Mouse (Mus musculus): ENCODE data around the gene Col26a1. TPM values are rescaled to one million over a fixed set of nuclear protein-coding genes. Genes with fewer than 3 reads are reported as not detected.

The Col26a1 gene
- polyA plus RNA-seq, 1 experiment from 2014 or later, result 13.3 TPM

DNA sequence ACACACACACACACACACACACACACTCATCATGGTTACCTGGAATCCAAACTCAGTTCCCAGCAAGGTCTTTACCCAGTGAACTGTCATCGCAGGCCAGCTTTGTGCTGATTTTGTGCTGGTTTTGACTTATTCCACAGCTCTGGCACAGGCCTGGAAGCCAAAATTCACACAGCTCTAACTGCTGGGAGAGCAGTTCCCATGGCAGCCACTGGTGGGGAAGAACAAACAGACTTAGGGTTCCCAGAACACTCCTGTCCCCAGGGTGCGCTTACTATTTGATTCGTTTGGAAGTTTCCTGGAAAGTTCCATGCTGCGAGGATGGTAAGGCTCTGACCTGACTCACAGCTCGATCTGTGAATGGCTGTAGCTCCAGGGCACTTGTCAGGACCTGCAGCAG, 161.4 kb downstream of the Col26a1 start:
- no peaks in the 10 kb centered on the region for H3K27me3 ChIP-seq (ENCODE audit: control insufficient read depth, insufficient read depth, low read length)
- no peaks in the 10 kb centered on the region for H3K36me3 ChIP-seq (ENCODE audit: control insufficient read depth, insufficient read depth, low read length)

DNA sequence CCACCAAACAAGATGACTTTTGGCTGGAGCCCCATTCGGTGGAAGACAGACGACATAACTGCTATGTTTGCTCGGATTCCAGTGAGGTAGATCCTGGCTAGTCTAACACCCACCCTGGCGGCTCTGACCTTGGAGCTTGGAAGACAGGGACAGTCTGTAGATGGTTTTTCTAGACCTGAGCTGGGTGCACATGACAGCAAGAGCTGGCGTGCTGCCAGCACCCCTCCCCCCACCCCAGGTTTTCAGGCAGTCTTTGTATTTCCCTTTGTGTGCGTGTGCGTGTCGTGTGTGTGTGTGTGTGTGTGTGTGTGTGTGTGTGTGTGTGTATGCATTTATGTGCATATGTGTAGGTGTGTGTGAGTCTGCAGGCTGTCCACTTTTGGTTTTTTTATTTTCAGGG, 164.4 kb downstream of the Col26a1 start:
- 67% methylated on average over 8 of the region's 8 CpGs for WGBS (ENCODE audit: insufficient replicate concordance)
- Histone ChIP-seq H3K4me3 (ENCODE audit: low read depth, low read length) (no peak overlapping the region), H3K9me3 (replicated peaks; ENCODE audit: control insufficient read depth, low read length) (no peaks in the 10 kb centered on the region), H3K4me2 (no peak overlapping the region), H3K4me1 (ENCODE audit: control insufficient read depth, insufficient read depth, low read length) (no peaks in the 10 kb centered on the region), H3K27me3 (ENCODE audit: control insufficient read depth, insufficient read depth, low read length) (peaks cover 19% of the 10 kb centered on the region), H3K27ac (ENCODE audit: low read depth, low read length) (no peak overlapping the region), H3K9ac (ENCODE audit: low read depth, low read length) (no peak overlapping the region), H3K36me3 (ENCODE audit: control insufficient read depth, insufficient read depth, low read length) (no peaks in the 10 kb centered on the region)
- no peak for ATAC-seq (replicated peaks; ENCODE audit: insufficient number of reproducible peaks, low FRiP score, low TSS enrichment)

More for the DNA sequence above, 161.4 kb downstream of the Col26a1 start:
- Histone ChIP-seq H3K27ac (ENCODE audit: low read depth, low read length) (no peak overlapping the region), H3K4me2 (no peak overlapping the region), H3K4me3 (ENCODE audit: low read depth, low read length) (no peak overlapping the region), H3K9me3 (replicated peaks; ENCODE audit: control insufficient read depth, low read length) (no peaks in the 10 kb centered on the region), H3K9ac (ENCODE audit: low read depth, low read length) (no peak overlapping the region), H3K4me1 (ENCODE audit: control insufficient read depth, insufficient read depth, low read length) (no peaks in the 10 kb centered on the region)
- ATAC-seq (replicated peaks; ENCODE audit: insufficient number of reproducible peaks, low FRiP score, low TSS enrichment), result no peak
- 75% methylated on average over 5 of the region's 5 CpGs for WGBS (ENCODE audit: insufficient replicate concordance)

DNA sequence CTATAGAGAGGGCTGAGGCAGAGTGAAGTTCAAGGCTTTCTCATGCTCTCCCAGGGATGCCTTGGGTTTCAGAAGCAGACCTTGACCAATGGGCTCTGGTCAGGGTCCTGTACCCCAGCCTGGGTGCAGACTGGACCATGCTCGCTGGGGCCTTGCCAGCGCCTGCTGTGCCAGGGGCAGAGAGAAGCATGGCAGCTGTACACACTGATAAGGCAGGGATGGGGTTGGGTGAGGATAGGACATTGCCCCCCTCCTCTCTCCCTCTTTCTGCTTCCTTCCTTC, 165.5 kb downstream of the Col26a1 start:
- no peak for ATAC-seq (replicated peaks; ENCODE audit: insufficient number of reproducible peaks, low FRiP score, low TSS enrichment)
- no peak overlapping the region for H3K4me2 ChIP-seq
- no peak overlapping the region for H3K4me3 ChIP-seq (ENCODE audit: low read depth, low read length)
- no peaks in the 10 kb centered on the region for H3K4me1 ChIP-seq (ENCODE audit: control insufficient read depth, insufficient read depth, low read length)
- WGBS (ENCODE audit: insufficient replicate concordance), result 69% methylated on average over 2 of the region's 2 CpGs
- no peaks in the 10 kb centered on the region for H3K36me3 ChIP-seq (ENCODE audit: control insufficient read depth, insufficient read depth, low read length)
- no peak overlapping the region for H3K9ac ChIP-seq (ENCODE audit: low read depth, low read length)
- no peaks in the 10 kb centered on the region for H3K9me3 ChIP-seq (replicated peaks; ENCODE audit: control insufficient read depth, low read length)
- peaks cover 21% of the 10 kb centered on the region for H3K27me3 ChIP-seq (ENCODE audit: control insufficient read depth, insufficient read depth, low read length)
- no peak overlapping the region for H3K27ac ChIP-seq (ENCODE audit: low read depth, low read length)

DNA sequence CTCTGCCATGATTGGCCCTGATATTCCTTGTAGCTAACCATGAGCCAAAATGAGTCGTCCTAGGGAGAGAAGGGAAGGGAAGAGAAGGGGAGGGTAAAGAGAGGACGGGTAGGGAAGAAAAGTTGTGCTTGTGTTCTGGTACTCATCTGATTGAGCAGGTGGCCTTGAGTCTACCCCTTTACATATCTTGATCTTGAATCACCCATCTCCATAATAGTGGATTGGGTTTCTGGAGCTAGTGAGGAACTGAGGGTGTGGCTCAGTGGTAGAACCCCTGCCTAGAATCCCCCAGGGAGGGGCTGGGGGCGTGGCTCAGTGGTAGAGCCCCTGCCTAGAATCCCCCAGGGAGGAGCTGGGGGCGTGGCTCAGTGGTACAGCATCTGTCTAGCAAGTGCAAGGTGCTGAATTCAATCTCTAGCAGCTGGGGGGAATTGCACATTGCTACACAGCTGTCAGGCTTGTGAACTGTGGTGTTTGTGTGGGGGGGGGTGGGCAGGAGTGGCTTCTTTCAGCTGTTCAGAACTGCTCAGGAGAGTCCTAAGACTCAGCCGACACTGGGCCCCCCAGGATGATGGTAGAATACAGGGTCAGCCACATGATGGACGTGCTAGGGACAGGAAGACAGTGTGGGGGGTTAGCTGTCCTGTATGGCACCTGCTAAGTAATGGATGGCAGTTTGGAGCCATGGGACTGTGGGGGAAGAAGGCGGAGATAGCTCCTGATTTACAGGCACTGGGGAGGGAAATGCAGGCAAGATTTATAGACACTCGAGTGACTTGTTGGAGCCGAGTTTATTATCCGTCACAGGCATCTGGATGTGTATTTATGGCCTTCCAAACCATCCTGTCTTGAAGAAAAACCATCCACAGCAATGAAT, 166.1 kb downstream of the Col26a1 start:
- peaks cover 21% of the 10 kb centered on the region for H3K27me3 ChIP-seq (ENCODE audit: control insufficient read depth, insufficient read depth, low read length)
- ATAC-seq (replicated peaks; ENCODE audit: insufficient number of reproducible peaks, low FRiP score, low TSS enrichment), result no peak
- H3K4me2 ChIP-seq, result no peak overlapping the region
- WGBS (ENCODE audit: insufficient replicate concordance), result 59% methylated on average over 10 of the region's 10 CpGs
- H3K27ac ChIP-seq (ENCODE audit: low read depth, low read length), result no peak overlapping the region
- H3K9ac ChIP-seq (ENCODE audit: low read depth, low read length), result no peak overlapping the region
- no peak overlapping the region for H3K4me3 ChIP-seq (ENCODE audit: low read depth, low read length)
- no peaks in the 10 kb centered on the region for H3K9me3 ChIP-seq (replicated peaks; ENCODE audit: control insufficient read depth, low read length)
- no peaks in the 10 kb centered on the region for H3K4me1 ChIP-seq (ENCODE audit: control insufficient read depth, insufficient read depth, low read length)
- H3K36me3 ChIP-seq (ENCODE audit: control insufficient read depth, insufficient read depth, low read length), result no peaks in the 10 kb centered on the region

DNA sequence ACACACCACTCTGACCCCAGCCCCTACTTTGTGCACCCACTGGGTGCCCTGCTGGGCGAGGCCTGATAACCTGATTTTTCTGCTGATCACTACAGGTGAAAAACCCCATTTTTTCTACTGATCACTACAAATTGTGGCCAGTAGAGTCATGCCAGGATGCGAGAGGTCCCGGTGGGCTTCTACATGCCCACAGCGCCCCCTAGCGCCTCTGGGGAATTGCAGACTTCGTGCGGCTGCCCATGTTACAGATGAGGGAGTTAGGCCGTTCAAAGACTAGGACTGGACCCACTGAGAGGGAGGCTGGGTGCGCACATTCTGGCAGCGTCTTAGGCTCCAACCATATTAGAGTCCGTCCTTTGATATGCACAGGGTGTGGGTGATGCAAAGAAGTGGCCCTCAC, 168.1 kb downstream of the Col26a1 start:
- ATAC-seq (replicated peaks; ENCODE audit: insufficient number of reproducible peaks, low FRiP score, low TSS enrichment), result no peak
- 19% methylated on average over 11 of the region's 11 CpGs for WGBS (ENCODE audit: insufficient replicate concordance)
- Histone ChIP-seq H3K27me3 (ENCODE audit: control insufficient read depth, insufficient read depth, low read length) (peaks cover 21% of the 10 kb centered on the region), H3K4me3 (ENCODE audit: low read depth, low read length) (peak overlapping the region; percentile 19; the same call in 1 of the 2 replicates), H3K9me3 (replicated peaks; ENCODE audit: control insufficient read depth, low read length) (no peaks in the 10 kb centered on the region), H3K4me2 (peak overlapping the region; percentile 53), H3K4me1 (ENCODE audit: control insufficient read depth, insufficient read depth, low read length) (peaks cover 2% of the 10 kb centered on the region; the same call in 1 of the 2 replicates), H3K36me3 (ENCODE audit: control insufficient read depth, insufficient read depth, low read length) (no peaks in the 10 kb centered on the region), H3K9ac (ENCODE audit: low read depth, low read length) (no peak overlapping the region), H3K27ac (ENCODE audit: low read depth, low read length) (no peak overlapping the region)

DNA sequence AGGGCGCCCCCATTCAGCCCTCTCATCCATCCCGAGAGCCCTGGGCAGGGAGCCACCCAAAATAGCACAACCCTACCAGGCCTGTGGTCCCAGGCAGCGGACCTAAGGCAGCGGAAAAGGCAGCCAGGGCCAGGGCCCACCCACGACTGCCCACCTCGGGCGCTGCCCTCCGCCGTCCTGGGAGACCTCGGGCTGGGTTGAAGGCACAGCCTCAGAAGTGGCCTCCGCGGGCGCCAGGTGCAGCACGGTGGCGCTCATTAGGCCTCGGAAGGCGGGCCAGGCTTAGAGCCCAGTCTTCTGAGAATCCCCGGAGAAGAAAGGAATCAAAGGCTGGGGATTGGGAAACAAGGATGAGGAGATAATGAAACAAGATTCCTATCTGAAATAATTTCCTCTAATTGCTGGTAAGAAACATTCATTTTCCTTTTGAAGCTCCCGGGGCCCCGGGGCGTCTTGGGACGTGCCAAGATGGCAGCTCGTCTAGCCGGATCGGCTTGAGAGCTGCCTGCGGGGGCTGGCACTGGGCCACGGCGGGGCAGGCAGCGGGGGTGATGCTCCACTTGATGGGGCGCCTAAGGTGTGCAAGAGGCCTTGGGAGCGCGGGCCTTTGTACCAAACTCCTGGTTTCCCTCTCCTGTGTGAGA, 168.7 kb downstream of the Col26a1 start:
- 20% methylated on average over 32 of the region's 32 CpGs for WGBS (ENCODE audit: insufficient replicate concordance)
- peak overlapping the region; percentile 53 for H3K4me2 ChIP-seq
- no peak overlapping the region; the same call in 1 of the 2 replicates for H3K9ac ChIP-seq (ENCODE audit: low read depth, low read length)
- peaks cover 2% of the 10 kb centered on the region; the same call in 1 of the 2 replicates for H3K4me1 ChIP-seq (ENCODE audit: control insufficient read depth, insufficient read depth, low read length)
- H3K27me3 ChIP-seq (ENCODE audit: control insufficient read depth, insufficient read depth, low read length), result peaks cover 21% of the 10 kb centered on the region
- H3K9me3 ChIP-seq (replicated peaks; ENCODE audit: control insufficient read depth, low read length), result no peaks in the 10 kb centered on the region
- no peak for ATAC-seq (replicated peaks; ENCODE audit: insufficient number of reproducible peaks, low FRiP score, low TSS enrichment)
- H3K36me3 ChIP-seq (ENCODE audit: control insufficient read depth, insufficient read depth, low read length), result no peaks in the 10 kb centered on the region
- H3K27ac ChIP-seq (ENCODE audit: low read depth, low read length), result no peak overlapping the region
- peak overlapping the region; percentile 19 for H3K4me3 ChIP-seq (ENCODE audit: low read depth, low read length)

DNA sequence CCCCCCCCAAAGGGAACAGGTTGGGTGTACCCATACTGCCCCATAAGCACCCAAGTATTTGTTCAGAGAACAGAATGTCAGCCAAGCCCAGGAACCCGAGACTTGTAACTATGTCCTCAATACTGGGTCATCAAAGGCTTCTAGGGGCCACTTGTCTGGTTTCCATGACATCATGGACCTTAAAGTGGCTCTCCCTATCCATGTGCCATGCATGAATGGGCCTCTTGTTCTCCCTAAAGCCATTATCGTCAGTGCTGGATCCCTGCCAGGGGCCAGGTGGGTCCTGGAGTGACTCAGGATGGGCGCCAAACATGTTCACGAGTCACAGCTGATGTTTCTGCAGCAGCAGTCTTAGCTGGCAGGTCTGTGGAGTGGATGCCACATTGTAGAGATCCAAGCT, 172.3 kb downstream of the Col26a1 start:
- Histone ChIP-seq H3K9ac (ENCODE audit: low read depth, low read length) (no peak overlapping the region), H3K9me3 (replicated peaks; ENCODE audit: control insufficient read depth, low read length) (no peaks in the 10 kb centered on the region), H3K27ac (ENCODE audit: low read depth, low read length) (no peak overlapping the region), H3K27me3 (ENCODE audit: control insufficient read depth, insufficient read depth, low read length) (peaks cover 20% of the 10 kb centered on the region), H3K4me3 (ENCODE audit: low read depth, low read length) (no peak overlapping the region), H3K4me2 (no peak overlapping the region), H3K4me1 (ENCODE audit: control insufficient read depth, insufficient read depth, low read length) (peaks cover 2% of the 10 kb centered on the region; the same call in 1 of the 2 replicates), H3K36me3 (ENCODE audit: control insufficient read depth, insufficient read depth, low read length) (no peaks in the 10 kb centered on the region)
- 61% methylated on average over 4 of the region's 4 CpGs for WGBS (ENCODE audit: insufficient replicate concordance)
- ATAC-seq (replicated peaks; ENCODE audit: insufficient number of reproducible peaks, low FRiP score, low TSS enrichment), result no peak

DNA sequence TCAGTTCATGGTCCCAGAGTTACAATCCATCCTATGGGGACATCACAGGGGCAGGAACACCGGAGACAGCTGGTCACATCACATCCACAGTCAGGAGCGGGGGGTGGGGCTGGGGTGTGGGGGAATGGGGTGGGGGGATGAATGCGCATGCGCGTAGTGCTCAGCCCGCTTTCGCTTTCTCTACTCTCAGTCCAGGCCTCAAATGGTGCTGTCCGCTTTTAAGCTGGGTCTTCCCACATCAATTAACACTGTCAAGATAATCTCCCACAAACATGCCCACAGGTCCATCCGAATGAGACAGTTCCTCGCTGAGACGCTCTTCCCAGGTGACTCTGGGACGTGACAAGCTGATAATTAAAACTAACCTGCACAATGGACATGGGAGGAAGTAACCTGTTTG, 174.9 kb downstream of the Col26a1 start:
- Histone ChIP-seq H3K27me3 (ENCODE audit: control insufficient read depth, insufficient read depth, low read length) (no peaks in the 10 kb centered on the region), H3K4me3 (ENCODE audit: low read depth, low read length) (no peak overlapping the region), H3K27ac (ENCODE audit: low read depth, low read length) (no peak overlapping the region), H3K4me2 (no peak overlapping the region), H3K4me1 (ENCODE audit: control insufficient read depth, insufficient read depth, low read length) (peaks cover 2% of the 10 kb centered on the region; the same call in 1 of the 2 replicates), H3K36me3 (ENCODE audit: control insufficient read depth, insufficient read depth, low read length) (no peaks in the 10 kb centered on the region), H3K9me3 (replicated peaks; ENCODE audit: control insufficient read depth, low read length) (no peaks in the 10 kb centered on the region), H3K9ac (ENCODE audit: low read depth, low read length) (no peak overlapping the region)
- 67% methylated on average over 12 of the region's 12 CpGs for WGBS (ENCODE audit: insufficient replicate concordance)
- no peak for ATAC-seq (replicated peaks; ENCODE audit: insufficient number of reproducible peaks, low FRiP score, low TSS enrichment)

Data from heart, embryonic 11.5 days (tissue).